Mouse (Mus musculus): ENCODE measurements around the gene Tcp10a. TPM values are rescaled to one million over a fixed set of nuclear protein-coding genes. Genes with fewer than 3 reads are reported as not detected.

The Tcp10a gene
- not detected in 2 replicates for polyA plus RNA-seq (2012; rRNA removed; ENCODE audit: low replicate concordance)

DNA sequence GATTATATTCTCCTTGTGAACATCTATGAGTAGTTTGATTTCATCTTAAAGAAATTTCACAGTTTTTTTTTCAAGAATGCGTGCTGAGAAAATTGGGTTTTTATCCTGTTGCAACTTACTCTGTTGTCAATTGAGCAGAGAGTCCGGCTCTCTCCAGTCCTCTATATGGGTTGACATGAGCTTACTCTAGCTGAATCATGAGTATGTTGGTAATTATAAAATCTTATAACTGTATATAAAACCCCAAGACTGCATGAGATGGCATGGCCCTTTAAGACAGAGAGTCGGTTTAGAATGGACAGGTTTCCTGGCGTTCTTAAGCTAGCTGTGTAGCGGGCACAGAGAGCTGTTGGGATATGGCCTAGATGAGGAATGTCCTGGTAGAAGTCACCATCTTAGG, at the start of gene Tcp10a:
Gene Tcp10a (plus strand): TSS at position 301 of the 400 bp plus-strand sequence.

DNA sequence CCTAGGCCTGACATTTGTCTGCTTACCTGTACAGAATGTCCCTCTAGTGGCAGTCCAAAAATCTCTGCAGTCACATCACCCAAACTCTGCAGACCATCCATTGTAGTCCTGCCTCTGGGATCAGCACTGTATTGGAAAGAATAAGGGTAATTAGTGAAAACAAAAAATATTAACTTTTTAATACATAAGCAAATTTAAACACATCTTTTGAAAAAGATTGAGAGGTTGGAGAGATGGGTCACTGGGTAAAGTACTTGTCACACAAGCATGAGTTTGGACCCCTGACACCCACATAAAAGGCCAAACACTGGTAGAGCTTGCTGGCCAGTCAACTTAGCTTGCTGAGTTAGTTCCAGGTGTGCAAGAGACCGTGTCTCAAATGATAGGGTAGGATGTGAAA, 28.1 kb downstream of the Tcp10a start, which contains the start of gene Ttll2:
Gene Ttll2 (minus strand): TSS at position 101 of the 400 bp plus-strand sequence.

DNA sequence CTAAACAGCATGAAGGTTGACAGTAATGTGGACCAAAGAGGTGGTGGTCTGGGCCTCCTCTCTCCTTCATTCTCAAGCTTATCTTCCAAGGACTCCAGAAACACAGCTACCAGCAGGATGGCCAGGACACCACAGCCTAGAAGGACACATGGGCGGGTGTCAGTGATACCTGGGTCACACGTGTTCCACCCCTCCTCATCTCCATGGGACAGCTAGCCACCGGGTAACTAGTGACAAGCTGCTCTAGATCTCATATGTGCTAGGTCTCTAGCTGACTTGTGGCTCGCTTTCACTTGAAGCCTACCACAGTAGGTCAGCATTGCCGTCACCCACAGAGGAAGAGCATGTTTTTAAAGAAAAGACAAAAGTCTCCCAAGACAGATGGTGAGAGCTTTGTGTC, 47.4 kb downstream of the Tcp10a start, which contains the start of gene Gm49630:
Gene Gm49630 (minus strand): TSS at position 101 of the 400 bp plus-strand sequence.

DNA sequence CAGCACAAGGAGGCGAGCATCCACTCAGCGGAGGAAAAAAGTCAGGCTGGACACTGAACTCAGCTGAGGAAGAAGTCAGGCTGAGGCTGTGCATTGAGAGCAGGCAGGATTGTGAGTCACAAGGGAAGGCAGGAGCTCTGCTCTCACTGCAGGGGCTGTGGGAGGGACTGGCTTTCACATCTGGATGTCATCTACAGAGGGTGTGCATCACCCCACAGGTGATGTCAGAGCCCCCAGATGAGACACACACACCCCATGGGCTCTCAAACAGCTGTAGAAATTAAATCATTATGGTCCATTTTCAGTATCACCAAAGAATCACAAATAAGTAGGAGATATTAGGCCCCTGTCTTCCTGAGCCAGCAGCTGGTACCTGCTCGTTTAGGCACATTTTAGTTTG, 60.9 kb downstream of the Tcp10a start, which contains the start of gene Unc93a2:
Gene Unc93a2 (minus strand): TSS at position 101 of the 400 bp plus-strand sequence.

Other genes with a start within 250 kb of the Tcp10a start
- gene Rps6ka2, start 154.5 kb upstream of the Tcp10a start, polyA plus RNA-seq (2012; rRNA removed; ENCODE audit: low replicate concordance), result 8.1 and 15.7 TPM in 2 replicates
- gene Ttll2, start 28.1 kb downstream of the Tcp10a start, polyA plus RNA-seq (2012; rRNA removed; ENCODE audit: low replicate concordance), result 0.14 and 0.23 TPM in 2 replicates
- gene Gm49630, start 47.3 kb downstream of the Tcp10a start, polyA plus RNA-seq (2012; rRNA removed; ENCODE audit: low replicate concordance), result 0.39 TPM in 1 of 2 replicates, not detected in the other
- 1.6 and 3.5 TPM in 2 replicates for gene Unc93a2, start 60.8 kb downstream of the Tcp10a start, polyA plus RNA-seq (2012; rRNA removed; ENCODE audit: low replicate concordance)

Measured in subcutaneous adipose tissue, adult 2 months (tissue).